Mouse (Mus musculus) limb, embryonic 10.5 days (tissue): ENCODE data around the gene Tssk6. TPM values are rescaled to one million over a fixed set of nuclear protein-coding genes. Genes with fewer than 3 reads are reported as not detected.

Source experiments
- DNase-seq: peaks from one replicate; pipeline ENCODE4 v3.0.0-alpha.2; 2017; ENCODE audit warnings: low spot score
- H3K27ac ChIP-seq: fragments of 300-500 bp; sonication (generic); 2 replicates; pipeline ENCODE4 v1.5.1; 2016; ENCODE audit warnings: mild to moderate bottlenecking
- H3K27me3 ChIP-seq: fragments of 300-500 bp; sonication (generic); 2 replicates; pipeline ENCODE4 v1.6.1; 2016; ENCODE audit warnings: low read depth, mild to moderate bottlenecking; ENCODE audit not compliant: poor library complexity, severe bottlenecking
- H3K36me3 ChIP-seq: fragments of 300-500 bp; sonication (generic); 2 replicates; pipeline ENCODE4 v1.6.1; 2016; ENCODE audit warnings: mild to moderate bottlenecking, moderate library complexity
- H3K4me1 ChIP-seq: fragments of 300-500 bp; sonication (generic); 2 replicates; pipeline ENCODE4 v1.6.1; 2016
- H3K4me3 ChIP-seq: fragments of 300-500 bp; sonication (generic); 2 replicates; pipeline ENCODE4 v1.5.1; 2016; ENCODE audit warnings: mild to moderate bottlenecking, moderate library complexity
- H3K9me3 ChIP-seq: fragments of 300-500 bp; sonication (generic); replicated peaks from 2 replicates; pipeline ENCODE4 v1.6.1; 2016; ENCODE audit warnings: mild to moderate bottlenecking
- WGBS: fragments of 180-500 bp; shearing (Covaris S2); methylation state at CpG from one replicate; pipeline ENCODE4 v1.1.7; 2016; 5-methylcytosine and 5-hydroxymethylcytosine counted together
- polyA plus RNA-seq: library from polyadenylated mRNA; unstranded; fragments of >200 nt; fragmentation: Nextera tagmentation; extraction: Ambion mirVana; gene quantifications from 2 replicates; pipeline ENCODE4 v1.2.1, GENCODE M21; 2016

The Tssk6 gene
- polyA plus RNA-seq, 1 experiment from 2014 or later: 5.9 TPM

DNA sequence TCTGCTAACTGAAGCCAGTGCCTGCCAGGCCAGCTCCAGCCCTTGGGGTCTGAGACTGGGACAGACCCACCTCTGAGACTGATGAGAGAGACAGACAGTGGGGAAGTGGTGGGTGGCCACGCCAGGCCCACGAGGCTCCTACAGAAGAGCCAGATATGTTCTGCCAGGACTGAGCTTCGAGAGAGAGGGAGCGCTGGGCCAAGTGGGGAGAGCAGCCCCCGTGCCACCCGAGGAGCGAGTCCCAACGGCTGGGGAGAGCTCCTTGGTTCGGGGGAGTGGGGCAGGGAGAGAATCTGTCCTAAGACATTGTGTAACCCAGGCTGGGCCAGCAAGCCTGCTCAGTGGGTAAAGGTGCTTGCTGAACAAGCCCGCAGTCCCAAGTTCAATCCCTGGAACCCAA, 25.0 kb upstream of the Tssk6 start:
- peaks cover 12% of the 10 kb centered on the region for H3K4me1 ChIP-seq
- H3K4me3 ChIP-seq: no peak overlapping the region
- WGBS: 81% methylated on average over 10 of the region's 10 CpGs
- no peak overlapping the region for H3K27ac ChIP-seq
- DNase-seq: no peak
- peaks cover 82% of the 10 kb centered on the region for H3K27me3 ChIP-seq
- no peaks in the 10 kb centered on the region for H3K36me3 ChIP-seq
- no peaks in the 10 kb centered on the region for H3K9me3 ChIP-seq

- Histone ChIP-seq H3K27me3 (peaks cover 86% of the 10 kb centered on the region), H3K36me3 (no peaks in the 10 kb centered on the region), H3K4me3 (no peak overlapping the region), H3K27ac (no peak overlapping the region), H3K9me3 (no peaks in the 10 kb centered on the region), H3K4me1 (peaks cover 16% of the 10 kb centered on the region)
- no peak for DNase-seq
- 86% methylated on average over 4 of the region's 4 CpGs for WGBS
These were observed 24.6 kb upstream of the Tssk6 start for GRCm38 (mm10) chr8:69877396-69877795.

GRCm38 (mm10) chr8:69877992-69878391, 24.0 kb upstream of the Tssk6 start:
- Histone ChIP-seq H3K36me3 (no peaks in the 10 kb centered on the region), H3K9me3 (no peaks in the 10 kb centered on the region), H3K4me3 (no peak overlapping the region), H3K27me3 (peaks cover 92% of the 10 kb centered on the region), H3K27ac (no peak overlapping the region), H3K4me1 (peaks cover 22% of the 10 kb centered on the region)
- DNase-seq: no peak
- WGBS: 65% methylated on average over 3 of the region's 3 CpGs

- WGBS: 64% methylated on average over 8 of the region's 8 CpGs
- H3K36me3 ChIP-seq: no peaks in the 10 kb centered on the region
- no peak for DNase-seq
- H3K4me3 ChIP-seq: no peak overlapping the region
- peaks cover 24% of the 10 kb centered on the region for H3K4me1 ChIP-seq
- H3K9me3 ChIP-seq: no peaks in the 10 kb centered on the region
- no peak overlapping the region for H3K27ac ChIP-seq
- H3K27me3 ChIP-seq: peaks cover 97% of the 10 kb centered on the region
These were observed 22.3 kb upstream of the Tssk6 start for GRCm38 (mm10) chr8:69879678-69880077.

DNA sequence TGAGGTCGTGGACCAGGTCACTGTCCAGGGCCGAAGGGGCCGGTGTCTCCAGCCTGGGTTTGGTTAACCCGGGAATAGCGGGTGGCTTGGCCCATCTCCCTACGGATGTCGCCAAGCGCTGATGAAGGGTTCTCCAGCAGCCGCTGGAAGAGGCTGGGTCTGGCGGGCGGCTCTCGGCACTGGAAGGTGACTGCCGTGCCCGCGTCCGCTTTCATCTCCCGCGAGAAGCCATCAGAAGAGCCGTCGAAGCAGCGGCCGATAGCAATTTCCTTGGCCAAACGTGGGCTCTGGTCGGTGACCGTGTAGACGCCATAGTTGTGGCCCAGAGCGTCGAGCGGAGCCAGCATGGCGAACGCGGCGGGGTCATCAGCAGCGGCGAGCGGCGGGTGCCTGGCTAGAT, 21.1 kb upstream of the Tssk6 start:
- H3K27me3 ChIP-seq: peaks cover 100% of the 10 kb centered on the region
- H3K27ac ChIP-seq: no peak overlapping the region
- peak overlapping the region; percentile 45; the same call in 1 of the 2 replicates for H3K4me3 ChIP-seq
- H3K4me1 ChIP-seq: peaks cover 26% of the 10 kb centered on the region
- H3K36me3 ChIP-seq: no peaks in the 10 kb centered on the region
- no peaks in the 10 kb centered on the region for H3K9me3 ChIP-seq
- WGBS: 10% methylated on average over 37 of the region's 37 CpGs
- DNase-seq: peak; percentile 46

GRCm38 (mm10) chr8:69881261-69881865, 20.6 kb upstream of the Tssk6 start:
- peak overlapping the region; percentile 32; the same call in 1 of the 2 replicates for H3K27ac ChIP-seq

GRCm38 (mm10) chr8:69882021-69882756, 19.8 kb upstream of the Tssk6 start:
- peak overlapping the region; percentile 45 for H3K4me3 ChIP-seq
- 8% methylated on average over 103 of the region's 103 CpGs for WGBS
- H3K9me3 ChIP-seq: no peaks in the 10 kb centered on the region
- H3K36me3 ChIP-seq: no peaks in the 10 kb centered on the region
- DNase-seq: peak; percentile 68
- peaks cover 35% of the 10 kb centered on the region for H3K4me1 ChIP-seq
- H3K27ac ChIP-seq: peak overlapping the region; percentile 32; the same call in 1 of the 2 replicates
- H3K27me3 ChIP-seq: peaks cover 100% of the 10 kb centered on the region

More at GRCm38 (mm10) chr8:69881261-69881865, 20.6 kb upstream of the Tssk6 start:
- Histone ChIP-seq H3K27me3 (peaks cover 100% of the 10 kb centered on the region), H3K9me3 (no peaks in the 10 kb centered on the region), H3K4me1 (peaks cover 28% of the 10 kb centered on the region), H3K4me3 (peak overlapping the region; percentile 45), H3K36me3 (no peaks in the 10 kb centered on the region)
- no peak for DNase-seq
- WGBS: 20% methylated on average over 79 of the region's 79 CpGs

- peaks cover 100% of the 10 kb centered on the region for H3K27me3 ChIP-seq
- peak overlapping the region; percentile 45 for H3K4me3 ChIP-seq
- H3K4me1 ChIP-seq: peaks cover 43% of the 10 kb centered on the region
- WGBS: 16% methylated on average over 52 of the region's 52 CpGs
- H3K36me3 ChIP-seq: no peaks in the 10 kb centered on the region
- DNase-seq: peak; percentile 51
- H3K27ac ChIP-seq: peak overlapping the region; percentile 14; the same call in 1 of the 2 replicates
- H3K9me3 ChIP-seq: no peaks in the 10 kb centered on the region
These were observed 19.0 kb upstream of the Tssk6 start for GRCm38 (mm10) chr8:69882833-69883600.

GRCm38 (mm10) chr8:69884141-69884540, 17.8 kb upstream of the Tssk6 start:
- H3K36me3 ChIP-seq: no peaks in the 10 kb centered on the region
- H3K27ac ChIP-seq: no peak overlapping the region
- H3K4me1 ChIP-seq: peaks cover 55% of the 10 kb centered on the region
- H3K27me3 ChIP-seq: peaks cover 100% of the 10 kb centered on the region
- no peaks in the 10 kb centered on the region for H3K9me3 ChIP-seq
- H3K4me3 ChIP-seq: no peak overlapping the region
- no peak for DNase-seq
- 58% methylated on average over 13 of the region's 13 CpGs for WGBS

GRCm38 (mm10) chr8:69887289-69888243, 14.4 kb upstream of the Tssk6 start, which contains the start of gene Cilp2:
Gene Cilp2 (minus strand): TSS chr8:69887687.
- H3K4me1 ChIP-seq: peaks cover 41% of the 10 kb centered on the region
- DNase-seq: peak; percentile 63

GRCm38 (mm10) chr8:69888244-69888866, 13.6 kb upstream of the Tssk6 start:
- Histone ChIP-seq H3K27me3 (peaks cover 99% of the 10 kb centered on the region), H3K27ac (no peak overlapping the region), H3K9me3 (no peaks in the 10 kb centered on the region), H3K4me3 (peak overlapping the region; percentile 34), H3K4me1 (peaks cover 35% of the 10 kb centered on the region), H3K36me3 (peaks cover 20% of the 10 kb centered on the region)
- WGBS: 10% methylated on average over 24 of the region's 24 CpGs
- peak; percentile 55 for DNase-seq

More at GRCm38 (mm10) chr8:69887289-69888243, 14.4 kb upstream of the Tssk6 start, which contains the start of gene Cilp2:
- no peaks in the 10 kb centered on the region for H3K9me3 ChIP-seq
- no peak within 1 kb of the TSS for H3K27ac ChIP-seq
- WGBS: 3% methylated on average over 60 of the region's 60 CpGs
- H3K27me3 ChIP-seq: peaks cover 100% of the 10 kb centered on the region
- peak within 1 kb of the TSS; percentile 34 for H3K4me3 ChIP-seq
- H3K36me3 ChIP-seq: peaks cover 12% of the 10 kb centered on the region
